Mouse (Mus musculus): ENCODE measurements around the gene Flad1.

Gene Flad1

DNA sequence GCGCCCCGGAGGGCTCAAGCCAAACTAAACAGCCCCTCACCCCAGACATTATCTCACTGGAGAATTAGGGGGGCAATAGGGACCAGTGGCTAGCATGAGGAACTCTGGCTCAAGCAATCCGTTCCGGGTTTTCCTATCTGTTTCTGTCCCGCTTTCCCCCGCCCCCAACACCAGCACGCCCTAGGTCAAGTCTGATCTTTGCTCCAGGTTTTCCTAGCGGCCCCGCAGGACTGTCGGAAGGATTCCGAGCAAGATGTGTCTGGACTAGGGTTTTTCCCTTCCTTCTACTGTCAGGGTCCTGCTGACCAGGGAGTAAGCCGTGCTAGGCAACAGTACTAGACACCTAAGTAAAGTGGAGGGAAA is 16.8 kb downstream of the Flad1 start:
- DNase-seq = peak; percentile 92 to 93

DNA sequence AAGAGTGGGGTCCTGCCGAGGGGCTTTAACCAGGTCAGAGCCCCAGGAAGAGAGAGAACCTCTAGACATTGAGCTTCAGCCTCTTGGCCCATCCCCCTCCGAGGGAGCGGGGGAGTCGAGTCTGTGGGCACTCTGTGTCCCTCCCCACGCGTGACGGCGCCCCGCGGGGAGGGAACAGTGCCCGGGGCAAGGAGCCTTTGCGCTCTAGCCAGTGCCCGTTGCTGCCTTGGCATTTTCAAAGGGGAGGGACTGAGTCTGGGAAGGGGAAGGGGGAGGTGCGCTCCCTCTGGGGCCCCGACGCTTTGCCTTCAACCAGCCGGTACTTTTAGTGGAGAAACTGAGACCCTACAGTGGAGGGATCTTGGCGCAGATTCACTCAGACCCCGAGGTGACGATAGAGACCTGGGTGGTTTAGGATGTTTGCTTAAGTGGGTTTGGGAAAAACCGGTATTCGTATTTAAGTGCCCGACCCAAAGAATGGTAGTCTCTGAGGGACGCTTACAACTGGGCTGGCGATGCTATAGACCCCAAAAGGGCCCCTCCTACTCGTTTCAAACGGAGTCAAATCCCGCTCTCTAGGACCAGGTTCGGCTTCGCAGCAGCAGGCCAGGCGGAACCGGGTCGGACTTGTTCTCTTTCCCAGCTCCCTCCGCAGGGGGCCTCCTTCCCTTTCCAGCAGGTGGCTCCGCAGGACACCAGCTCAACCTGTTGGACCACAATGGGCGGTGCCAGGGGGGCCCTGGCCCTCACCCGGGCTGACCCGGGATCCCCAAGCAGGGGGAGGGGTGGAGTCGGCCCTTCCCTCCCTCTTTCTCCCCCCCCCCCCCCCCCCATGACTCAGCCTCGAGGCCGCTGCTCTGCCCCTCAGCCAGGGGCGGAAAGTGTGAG is 17.4 kb downstream of the Flad1 start, which contains the start of gene Zbtb7b:
Zbtb7b (minus strand) TSS at position 771 of the 888 bp plus-strand sequence.
- peak; percentile 92 to 95 for DNase-seq

DNA sequence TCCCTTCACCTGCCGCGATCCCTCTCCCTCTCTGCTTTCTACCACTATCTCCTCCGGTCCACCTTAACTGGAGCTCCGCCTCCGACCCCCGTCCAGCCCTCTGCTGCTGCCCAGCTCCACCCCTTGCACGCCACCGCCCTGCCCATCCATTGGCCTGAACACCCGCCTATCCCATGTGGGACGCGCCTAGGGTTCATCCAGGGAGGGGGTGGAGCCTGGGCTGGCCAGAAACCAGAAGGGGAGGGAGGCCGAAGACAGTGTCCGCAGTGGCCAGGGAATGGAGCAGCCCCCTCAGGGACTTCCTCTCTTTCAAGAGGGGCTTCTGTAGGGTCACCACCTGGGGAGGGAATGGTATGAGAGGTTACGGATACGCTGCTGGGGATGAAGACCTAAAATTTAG is 18.1 kb downstream of the Flad1 start:
- peak; percentile 99 for DNase-seq

DNA sequence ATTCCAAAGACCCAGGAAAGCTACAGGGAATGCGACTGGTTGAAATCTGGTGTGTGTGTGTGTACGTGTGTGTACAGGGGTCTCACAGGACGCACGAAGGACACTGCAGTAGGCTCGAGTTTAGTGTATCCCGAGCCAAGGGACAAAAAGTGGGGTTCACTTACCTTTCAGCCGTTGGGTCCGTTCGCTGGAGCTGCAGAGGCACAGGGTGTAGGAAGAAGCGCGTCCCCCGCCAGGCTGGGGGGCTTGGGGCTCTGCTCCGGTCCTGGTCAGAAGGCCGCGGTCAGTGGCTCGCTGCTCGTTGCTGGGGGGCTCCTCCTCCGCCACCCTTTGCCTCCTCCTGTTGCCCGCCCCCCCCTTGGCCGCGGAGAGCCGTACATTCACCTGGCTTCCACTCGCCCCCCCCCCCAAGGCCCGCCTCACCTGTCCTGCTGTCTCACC is 18.8 kb downstream of the Flad1 start:
- DNase-seq = peak in 1 of 2 experiments; percentile 52

DNA sequence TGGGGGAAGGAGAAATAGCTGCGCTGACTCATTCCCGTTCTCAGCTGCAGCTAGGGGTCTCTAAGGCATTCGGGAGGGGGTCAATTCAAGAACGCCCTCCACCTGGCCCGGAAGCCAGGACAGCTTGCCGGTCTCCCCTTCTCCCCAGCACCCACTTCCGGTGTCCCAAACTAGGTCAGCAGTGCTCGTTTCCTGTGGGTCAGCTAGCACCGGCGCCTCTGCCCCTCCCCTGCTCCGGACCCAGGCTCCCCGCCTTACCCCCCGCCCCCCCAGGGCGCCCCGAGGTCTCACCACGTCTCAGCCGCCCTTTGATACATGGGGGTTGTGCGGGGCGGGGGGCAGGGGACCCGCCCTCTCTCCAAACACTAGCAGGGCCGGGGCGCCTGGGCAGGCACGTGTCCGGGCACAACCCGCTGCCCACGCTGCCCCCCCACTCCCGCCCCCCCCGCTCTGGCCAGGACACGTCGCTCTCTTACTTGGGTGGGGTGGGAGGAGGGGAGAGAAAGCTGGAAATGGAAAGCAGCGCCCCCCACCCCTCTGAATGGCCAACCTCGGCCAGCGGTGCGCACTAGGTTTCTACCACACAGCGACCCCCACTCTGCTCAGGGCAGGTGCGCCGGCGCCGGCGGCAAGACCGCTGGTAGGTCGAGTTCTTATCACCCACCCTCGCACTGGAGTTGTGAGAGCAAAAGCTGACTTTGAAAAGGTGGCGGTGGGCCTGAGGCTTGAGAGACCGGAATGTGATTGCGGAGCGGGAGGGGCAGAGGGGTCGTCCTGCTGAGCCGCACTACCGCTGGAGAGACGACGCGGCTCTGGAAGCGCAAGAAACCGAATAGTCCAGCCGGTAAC is 19.8 kb downstream of the Flad1 start:
- DNase-seq = peak; percentile 74 to 76

DNA sequence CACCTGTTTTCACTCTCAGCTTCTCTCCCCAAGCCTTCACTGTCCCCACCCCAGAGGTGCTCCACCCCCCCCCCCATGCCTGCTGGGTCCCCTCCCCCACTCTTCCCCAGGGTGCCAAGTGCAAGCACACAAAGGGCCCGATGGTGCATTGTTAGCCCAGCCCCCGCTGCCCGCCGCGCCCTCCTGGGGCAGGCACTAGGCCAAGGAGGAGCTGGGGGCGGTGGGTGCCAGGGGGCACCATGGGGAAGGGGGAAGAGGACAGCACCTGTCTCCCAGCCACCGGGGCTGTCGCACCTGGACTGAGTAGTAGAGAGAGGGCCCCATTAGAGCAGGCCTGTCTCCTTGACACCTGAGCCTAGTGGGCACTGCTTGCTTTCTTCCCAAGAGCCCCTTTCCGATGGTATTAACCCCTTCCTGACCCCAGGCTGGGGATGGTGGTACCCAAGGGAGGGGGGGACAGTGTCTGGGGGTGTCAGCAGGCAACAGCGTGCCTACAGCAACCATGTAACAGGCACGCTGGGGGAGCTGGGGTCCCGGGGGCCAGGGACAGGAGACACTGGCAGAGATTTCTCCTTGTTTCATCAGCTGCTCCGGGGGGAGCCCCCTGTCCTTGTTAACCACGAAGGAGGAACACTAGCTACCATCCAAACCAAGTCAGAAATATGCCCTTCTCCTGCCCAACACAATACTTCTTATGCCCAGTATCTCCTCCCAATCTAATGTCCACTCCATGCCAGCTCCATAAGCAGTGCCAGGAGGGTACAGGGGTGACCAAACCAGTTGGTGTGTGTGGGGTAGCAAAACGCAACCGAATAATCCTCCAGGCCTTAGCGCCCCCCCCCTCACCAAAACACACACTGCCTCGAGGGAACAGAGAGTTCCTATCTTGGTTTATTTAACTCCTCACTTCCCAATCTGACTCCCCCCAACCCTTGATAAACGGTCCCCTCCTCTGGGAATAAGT is 20.7 kb downstream of the Flad1 start:
- no peak for DNase-seq

DNA sequence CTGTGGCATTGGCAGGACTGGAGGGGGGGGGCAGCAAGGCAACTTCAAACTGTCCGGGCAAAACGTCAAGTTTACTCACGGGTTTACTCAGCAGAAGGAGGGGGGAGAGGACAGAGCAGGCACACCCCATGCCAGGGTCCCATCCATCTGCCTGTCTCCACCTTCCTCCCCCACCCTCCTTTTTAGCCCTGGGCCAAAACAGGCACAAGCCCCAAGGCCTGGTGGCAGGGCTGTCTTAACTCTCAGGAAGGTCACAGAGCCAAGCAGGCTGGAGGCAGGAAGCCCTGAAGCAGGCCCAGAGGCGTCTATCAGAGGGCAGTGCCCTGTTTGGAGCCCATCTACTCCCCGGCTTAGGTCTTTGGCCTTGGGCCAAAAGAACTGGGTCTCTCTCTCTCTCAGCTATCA is 21.6 kb downstream of the Flad1 start:
- DNase-seq = peak in 1 of 2 experiments; percentile 37

DNA sequence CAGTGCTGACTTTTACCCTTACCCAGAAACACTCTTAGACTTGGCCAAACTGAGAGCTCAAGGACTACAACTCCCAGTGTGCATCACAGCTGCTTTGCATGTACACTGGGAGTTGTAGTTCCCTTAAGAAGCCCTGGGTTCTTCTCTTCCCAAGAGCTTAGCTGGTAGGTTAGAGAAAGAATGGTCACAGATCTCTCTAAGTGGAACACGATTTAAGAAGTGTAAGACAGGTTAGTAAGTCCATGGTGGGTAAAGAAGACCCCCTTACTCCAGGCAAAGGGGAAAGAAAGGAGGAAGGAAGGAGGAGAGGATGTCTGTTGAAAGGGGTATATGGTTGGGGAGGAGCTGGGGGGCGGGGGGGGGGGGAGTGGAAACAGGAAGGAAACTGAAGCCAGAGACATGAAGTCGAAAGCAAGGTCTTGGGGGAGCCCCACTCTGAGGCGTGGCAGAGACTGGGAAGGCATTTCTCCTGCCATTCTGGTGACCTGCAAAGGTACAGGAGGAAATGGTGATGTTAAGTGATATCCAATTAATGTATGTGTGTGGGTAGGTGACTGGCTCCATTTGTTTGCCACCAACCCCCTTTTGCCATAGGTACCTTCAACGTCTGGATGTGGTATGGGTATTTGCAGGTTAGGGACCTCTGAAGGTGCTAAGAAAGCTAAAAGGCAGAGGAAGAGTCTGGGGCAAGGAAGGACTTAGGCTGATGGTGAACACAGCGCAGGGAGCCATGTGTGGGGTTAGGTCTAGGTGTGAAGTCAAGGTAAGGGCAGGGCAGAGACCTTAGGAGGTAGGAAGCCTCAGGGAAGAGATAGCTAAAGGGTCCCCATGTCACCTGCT is 22.5 kb downstream of the Flad1 start:
- no peak for DNase-seq

DNA sequence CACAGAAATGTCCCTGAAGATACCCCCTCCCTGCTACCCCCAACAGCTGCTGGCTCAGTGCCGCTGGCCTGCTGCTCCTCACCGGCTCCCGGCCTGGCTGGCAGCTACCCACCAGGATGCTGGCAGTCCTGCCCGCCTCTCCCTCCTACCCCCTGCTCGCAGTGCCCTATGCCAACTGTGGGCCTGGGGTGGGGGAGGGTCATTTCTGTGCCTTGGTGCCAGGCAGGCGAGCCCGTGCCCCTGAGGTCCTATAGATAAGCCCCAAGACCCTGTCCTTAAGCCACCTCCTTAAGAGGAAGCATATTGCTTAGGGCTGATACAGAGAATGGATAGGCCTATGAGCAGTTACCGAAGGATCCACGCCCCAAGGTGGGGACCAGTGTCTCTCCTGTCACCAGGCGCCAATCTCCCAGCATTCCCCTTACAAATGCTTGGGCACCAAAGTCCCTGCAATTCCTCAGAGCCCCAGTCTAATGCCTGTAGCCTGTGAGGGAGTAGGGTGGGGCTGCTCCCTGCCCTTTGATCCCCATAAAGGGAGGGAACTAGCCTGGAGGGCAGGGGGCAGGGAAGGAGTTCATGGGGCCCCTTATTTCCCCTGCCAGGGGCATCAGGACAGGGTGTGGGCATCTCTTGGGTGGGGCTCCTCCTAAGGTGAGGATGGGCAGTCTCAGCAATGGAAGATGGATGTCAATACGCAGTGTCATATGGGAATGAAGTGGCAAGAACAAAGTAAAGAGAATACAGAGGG is 23.4 kb downstream of the Flad1 start:
- peak in 1 of 2 experiments; percentile 62 for DNase-seq

DNA sequence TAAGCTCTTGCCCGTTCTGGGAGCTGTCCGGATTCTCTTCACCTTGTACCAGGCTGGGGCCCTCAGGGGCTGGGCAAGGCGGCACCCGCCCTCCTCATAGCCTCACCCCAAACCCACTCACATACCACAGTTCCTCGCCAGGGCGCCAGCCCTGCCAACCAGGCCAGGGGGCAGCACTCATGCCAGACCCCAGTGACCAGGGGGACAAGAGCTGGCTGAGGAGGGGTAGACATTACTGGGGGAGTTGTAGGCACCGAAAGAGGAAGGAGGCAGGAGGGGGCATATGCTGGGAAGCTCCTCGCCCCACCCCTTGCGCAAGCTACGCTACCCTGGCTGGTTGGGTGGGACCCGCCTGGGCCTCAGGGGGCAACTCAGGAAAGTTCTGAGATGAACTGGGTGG is 24.0 kb downstream of the Flad1 start:
- DNase-seq = no peak

DNA sequence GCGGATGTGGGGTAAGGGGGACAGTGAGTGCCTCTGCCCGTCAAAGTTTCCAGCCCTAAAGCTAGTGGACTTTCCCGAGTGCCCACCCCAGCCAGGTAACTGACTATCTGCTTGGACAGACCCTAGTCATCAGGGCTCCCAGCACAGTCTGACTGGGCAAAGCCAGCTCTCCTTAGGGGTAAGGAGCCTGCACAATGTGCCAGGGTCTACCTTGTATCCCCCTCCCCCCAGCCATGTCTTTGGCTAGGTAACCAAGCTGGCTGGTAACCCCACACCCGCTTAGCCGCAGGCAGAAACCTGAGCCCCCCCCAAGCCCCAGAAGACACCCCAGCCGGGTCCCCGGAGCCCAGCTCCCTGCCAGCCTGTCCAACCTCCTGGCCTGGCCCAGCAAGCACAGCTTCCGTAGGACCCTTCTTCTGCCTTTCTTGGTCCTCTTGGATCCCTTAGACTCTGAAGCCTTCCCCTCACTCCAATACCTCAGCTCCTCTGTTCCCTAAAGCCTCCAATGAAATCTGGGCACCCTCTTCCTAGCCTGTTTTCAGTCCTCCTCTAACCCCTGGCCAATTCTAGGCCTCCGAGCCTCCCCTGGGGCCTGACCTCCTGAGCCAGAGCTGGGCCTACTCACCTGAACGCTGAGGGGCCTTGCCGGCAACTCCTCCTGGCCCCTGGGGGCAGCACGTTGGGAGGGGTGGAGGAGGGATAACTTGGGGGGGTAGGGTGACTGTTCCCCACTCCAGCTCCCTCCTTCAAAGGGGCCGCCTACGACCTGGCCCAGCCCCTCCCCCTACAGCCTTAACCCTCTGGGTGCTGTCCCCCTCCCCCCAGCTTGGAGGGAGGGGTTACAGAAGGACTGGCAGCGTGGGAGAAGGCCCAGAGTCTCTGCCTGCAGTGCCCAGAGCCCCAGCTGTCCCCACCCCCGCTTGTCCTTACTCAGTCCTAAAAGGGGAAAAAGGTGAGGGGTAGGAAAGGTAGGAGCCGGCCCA is 24.9 kb downstream of the Flad1 start:
- no peak for DNase-seq

DNA sequence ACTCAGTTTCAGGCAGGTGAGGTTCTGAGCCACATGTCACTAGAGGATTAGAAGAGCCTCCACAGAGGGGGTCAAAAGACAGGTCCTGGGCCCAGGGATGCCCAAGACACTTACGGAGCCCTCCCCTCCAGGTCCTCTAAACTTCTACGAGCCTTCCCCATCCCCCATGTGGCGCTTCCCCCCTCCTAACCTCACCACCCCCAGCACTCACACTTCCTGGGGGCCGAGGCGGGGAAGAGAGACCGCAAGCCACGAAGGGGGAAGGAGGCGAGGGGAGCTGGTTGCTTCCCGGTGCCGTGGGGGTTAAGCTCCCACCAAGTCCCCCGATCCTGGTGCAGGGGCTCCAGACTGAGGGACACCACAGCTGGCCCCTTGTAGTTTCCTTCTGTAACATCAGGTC is 26.2 kb downstream of the Flad1 start:
- DNase-seq = no peak

DNA sequence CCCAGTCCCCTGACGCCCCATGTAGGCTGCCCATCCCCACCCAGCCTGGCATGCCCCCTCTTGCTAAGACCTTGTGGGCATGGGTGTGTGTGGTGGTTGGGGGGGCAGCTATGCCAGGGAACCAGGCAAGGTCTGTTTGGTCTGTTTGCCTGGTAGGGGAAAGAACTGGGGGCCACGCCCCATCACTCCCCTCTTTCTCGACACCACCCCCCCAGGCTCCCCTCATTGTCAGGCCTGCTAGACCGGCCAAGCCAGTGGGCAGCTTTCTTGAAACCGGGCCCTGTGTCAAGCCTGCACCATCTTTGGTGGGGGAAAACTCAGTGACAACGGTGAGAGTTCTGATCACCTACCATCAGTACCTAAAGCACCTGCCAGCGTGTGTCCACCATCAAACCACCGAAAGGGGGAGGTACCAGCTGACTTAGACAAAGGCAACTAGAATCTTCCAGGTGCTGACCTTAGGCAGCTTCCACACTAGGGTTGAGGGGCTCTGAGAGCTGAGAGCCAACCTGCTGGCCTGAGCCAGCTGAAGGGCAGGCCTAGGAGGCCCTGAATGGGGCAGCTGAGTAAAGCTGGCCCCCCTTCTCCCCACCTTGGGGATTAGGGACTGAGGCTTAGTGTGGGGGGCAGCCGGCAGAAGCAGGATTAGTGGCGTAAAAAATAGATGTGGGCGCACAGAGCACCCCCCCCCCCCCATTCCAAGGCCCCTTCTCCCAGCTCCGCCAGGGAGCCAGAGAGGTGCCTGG is 27.2 kb downstream of the Flad1 start:
- DNase-seq = no peak

DNA sequence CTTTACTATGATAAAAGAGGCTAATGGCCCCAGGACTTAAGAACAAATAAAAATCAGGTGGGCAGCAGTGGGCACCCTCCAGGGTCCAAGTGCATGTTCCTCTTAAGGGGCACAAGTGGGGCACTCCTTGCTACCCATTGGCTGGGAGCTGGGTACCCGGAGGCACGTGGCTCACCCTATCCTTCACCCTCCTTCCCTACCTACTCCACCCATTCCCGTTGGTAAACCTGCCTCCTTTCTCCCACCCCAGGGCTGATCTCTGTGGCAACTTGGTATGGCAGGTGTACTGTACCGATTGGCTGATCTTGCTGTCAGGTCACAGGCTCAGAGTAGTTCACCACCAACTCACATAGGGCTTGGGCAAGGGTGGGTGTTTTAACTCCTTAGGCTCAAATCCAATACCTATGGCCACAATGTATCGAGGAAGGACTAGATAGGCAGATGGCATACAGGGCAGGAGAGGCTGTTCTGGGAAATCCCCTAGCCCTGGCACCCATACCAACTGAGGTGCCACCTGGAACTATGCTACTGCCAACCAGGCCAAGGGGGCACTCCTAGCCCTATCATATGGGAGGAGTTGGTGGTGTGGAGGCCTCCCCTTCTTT is 27.9 kb downstream of the Flad1 start:
- DNase-seq = no peak

DNA sequence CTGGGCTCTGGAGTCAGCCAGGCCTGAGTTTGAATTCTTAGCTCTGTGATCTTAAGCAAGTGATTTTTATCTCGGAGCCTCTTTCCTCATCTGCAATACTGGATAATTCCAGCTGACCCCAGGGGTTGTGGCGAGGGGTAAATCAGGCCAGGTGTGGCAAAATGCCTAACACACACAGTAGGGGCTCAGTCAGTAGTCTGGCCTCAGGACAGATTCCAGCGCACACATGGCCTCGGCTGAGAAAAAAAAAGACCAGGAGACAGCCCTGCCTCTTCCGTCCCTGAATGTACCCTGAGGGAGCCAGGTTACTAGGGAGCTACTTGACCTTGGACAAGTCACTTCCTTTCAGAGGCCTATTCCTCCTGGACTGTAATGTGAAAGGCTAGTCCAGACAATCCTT is 28.7 kb downstream of the Flad1 start:
- DNase-seq = no peak

DNA sequence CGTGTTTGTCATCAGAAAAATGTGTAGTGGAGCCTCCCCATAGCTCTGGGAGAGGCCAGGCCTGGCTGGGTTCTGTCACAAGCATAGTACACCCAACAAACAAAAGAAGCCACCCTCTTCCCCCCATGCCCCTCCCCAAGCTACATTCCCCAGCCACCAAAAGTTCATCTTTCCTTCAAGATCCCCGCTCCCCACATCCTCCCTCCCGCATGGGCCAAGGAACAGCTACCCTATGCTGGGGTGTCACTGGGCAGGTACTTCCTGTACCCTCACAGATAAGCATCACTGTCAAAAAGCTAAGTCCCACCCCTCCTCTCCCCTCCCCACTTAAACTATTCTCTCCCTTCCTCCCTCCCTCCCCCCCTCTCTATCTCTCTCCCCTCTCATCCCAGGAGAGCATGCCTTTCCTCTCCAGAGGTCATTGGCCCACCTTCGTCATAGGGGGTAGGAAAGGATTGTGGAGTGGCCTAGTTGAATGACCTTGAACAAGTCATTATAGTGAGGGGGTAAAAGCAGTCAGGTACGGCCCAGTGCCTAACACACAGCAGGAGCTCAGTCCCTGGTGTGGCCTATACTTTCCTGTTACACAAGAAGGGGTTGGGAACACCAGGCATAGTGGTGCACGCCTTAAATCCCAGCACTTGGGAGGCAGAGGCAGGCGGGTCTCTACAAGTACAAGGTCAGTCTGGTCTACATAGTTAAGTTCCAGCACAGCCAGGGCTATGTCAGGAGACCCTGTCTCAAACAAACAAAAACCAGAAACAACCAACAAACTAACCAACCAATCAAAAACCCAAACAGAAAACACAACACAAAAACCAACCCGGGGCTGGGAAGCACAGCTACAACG is 29.4 kb downstream of the Flad1 start:
- DNase-seq = no peak

DNA sequence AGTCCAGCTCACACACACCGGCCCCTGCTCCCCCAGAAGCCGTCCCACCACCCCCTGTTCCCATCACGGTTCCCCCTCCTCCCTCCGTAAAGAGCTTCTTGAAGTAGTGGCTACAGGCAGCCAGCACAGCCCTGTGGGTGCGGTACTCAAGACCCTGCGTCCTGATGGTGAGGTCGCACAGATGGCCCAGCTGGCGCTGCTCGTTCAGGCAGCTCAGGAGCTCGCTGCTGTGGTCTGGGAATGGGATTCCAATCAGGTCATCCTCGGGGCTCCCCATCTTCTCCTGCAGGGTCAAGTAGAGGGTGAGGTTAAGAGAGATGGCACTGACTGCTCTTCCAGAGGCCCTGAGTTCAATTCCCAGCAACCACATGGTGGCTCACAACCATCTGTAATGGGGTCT is 30.4 kb downstream of the Flad1 start:
- DNase-seq = no peak
